Mouse (Mus musculus): ENCODE data around the gene Aurkaip1. TPM values are rescaled to one million over a fixed set of nuclear protein-coding genes. Genes with fewer than 3 reads are reported as not detected.

Gene Aurkaip1
- total RNA-seq, 2 experiments from 2014 or later, result 95.9 to 105 TPM

DNA sequence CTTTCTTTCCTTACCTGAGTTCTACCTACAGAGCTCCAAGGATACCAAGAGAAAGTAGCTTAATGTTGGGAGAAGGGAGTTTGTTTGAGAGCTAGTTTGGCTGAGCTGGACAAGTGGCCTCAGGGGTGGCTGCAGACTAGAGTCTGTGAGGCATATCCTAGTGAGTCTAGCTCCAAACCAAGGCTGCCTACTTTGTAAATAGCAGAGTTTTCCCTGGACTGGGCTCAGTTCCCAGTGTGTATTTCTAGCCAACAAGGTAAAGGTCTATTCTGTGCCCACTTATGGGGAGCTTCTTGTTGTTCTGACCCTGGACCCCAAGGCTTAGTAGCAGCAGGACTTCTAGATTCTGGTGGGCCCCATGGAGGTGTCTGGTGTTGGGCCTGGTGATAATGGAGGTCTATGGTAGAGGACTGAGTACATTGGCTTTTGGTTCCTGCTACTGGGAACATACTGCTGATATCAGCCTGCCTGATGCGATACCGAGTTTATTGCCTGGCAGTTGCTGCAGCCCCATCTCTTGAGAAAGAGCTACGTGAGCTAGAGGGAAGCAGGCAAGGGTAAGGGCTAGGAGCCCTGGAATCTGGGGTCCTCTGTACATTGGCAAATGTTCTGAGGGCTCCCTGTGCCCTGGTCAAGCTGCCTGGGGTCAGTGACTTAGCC lies 18.9 kb downstream of the Aurkaip1 start:
- DNase-seq (ENCODE audit: extremely low spot score in 1 of 2, low spot score in 1 of 2), result no peak

DNA sequence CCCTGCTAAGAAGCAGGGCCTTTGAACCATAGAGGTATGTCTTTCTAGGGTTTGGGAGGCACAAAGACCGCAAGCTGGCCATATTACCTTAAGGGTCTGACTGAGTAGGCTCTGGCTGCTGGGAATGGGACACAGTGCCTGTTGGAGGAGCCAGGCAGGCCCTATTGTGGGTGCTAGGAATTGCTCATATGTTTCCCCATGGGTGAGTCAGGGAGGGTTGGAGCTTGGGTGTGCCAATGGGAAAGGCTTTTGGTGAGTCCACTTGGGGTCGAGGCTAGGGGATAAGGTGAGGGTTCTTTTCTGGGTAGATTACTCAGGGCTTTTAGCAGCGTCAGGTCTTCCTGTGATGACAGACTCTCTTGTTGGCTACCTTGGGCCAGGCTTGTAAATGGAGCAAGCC lies 20.3 kb downstream of the Aurkaip1 start:
- no peak for DNase-seq (ENCODE audit: extremely low spot score in 1 of 2, low spot score in 1 of 2)

DNA sequence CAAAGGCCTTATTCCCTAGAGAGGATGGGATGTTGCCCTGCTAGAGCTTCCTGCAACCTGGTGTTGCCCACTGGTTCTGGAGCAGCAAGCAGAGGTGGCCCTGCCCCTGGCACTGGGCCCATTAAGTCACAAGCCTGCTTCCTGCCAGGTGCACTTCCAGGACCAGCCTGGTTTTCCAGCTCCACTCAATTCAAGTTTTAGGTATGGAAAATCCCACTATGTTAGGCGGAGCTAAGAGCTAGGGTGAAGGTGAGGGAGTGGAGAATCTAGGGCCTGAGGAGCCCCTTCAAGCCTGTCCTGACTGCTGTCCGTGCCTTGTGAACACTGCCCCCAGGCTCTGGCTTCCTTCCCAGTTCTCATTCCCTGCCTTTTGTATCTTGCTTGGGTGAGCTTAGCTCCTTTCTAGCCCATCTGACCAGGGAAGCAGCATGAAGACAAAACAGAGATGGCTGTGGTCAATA lies 20.9 kb downstream of the Aurkaip1 start:
- no peak for DNase-seq (ENCODE audit: extremely low spot score in 1 of 2, low spot score in 1 of 2)

DNA sequence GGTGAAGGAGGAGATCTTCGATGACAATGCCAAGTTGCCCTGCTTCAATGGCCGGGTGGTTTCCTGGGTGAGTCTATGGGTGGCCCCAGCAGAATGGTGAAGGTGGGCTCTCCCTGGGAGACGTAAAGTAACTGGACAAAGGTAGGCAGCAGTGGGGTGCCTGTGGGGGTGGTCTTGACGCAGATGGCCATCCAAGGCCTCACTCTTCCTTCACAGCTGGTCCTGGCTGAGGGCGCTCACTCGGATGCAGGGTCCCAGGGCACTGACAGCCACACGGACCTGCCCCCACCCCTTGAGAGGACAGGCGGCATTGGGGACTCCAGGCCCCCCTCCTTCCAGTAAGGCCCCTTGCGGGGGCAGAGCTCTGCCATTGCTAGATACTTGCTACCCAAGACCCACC lies 22.3 kb downstream of the Aurkaip1 start:
- DNase-seq (ENCODE audit: extremely low spot score in 1 of 2, low spot score in 1 of 2), result no peak

DNA sequence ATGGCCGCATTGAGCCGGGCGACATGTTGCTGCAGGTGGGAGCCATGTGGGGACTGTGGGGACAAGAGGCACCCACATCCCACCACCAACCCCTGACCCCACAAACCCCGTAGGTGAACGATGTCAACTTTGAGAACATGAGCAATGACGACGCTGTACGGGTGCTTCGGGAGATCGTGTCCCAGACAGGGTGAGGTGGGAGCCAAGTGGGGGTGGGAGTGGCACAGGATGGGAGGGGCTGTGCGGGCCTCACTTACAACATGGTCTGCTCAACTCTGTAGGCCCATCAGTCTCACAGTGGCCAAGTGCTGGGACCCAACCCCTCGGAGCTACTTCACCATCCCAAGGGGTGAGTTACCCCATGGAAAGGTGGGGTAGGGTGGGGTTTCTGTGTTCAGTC lies 23.9 kb downstream of the Aurkaip1 start:
- no peak for DNase-seq (ENCODE audit: extremely low spot score in 1 of 2, low spot score in 1 of 2)

DNA sequence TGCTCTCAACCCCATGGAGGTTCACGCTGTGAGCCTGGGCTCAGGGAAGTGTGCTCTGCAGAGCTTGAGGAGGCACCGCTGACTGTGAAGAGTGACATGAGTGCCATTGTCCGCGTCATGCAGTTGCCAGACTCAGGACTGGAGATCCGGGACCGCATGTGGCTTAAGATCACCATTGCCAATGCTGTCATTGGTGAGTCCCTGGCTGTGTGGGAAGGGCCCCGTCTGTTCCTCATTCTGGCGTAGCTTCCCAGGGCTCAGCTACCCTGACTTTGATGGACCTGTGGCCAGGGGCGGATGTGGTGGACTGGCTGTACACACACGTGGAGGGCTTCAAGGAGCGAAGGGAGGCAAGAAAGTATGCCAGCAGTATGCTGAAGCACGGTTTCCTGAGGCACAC lies 25.0 kb downstream of the Aurkaip1 start:
- no peak for DNase-seq (ENCODE audit: extremely low spot score in 1 of 2, low spot score in 1 of 2)

DNA sequence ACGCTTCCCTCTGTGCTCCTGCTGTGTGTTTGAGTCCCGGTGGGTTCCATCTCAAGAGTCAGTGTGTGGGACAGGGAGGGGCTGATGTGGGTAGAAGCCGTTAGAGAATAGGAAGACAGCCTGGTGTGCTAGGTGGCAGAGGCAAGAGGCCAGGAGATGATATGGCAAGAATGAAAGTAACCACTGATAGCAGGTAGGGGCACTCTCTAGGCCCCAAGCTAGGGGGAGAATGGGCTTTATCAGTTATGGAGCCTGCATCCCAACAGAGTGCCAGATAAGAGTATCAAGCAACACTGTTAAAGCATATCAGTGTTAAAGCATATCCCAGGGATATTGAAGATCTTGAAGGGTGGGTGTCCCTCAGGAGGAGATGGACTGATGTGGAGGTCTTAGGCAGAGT lies 25.8 kb downstream of the Aurkaip1 start:
- no peak for DNase-seq (ENCODE audit: extremely low spot score in 1 of 2, low spot score in 1 of 2)

DNA sequence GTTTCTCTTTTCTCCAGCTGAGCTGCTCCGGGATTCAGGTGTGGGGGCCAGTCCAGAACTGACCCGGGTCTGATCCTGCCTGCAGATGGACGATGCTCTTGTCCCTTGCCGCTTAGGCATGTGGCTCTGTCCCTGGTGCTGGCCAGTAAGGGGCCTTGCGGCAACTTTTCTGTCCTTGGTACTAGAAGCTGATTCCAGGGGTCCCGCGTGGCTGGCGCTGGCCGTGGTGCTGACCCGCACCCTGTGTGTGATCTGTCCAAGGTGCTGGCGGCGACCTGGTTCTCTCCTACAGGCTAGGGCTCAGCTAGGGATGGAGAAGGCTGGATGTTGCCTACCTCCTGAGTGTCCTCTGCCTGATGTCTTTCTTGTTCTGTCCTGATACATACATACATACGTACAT lies 28.2 kb downstream of the Aurkaip1 start:
- no peak for DNase-seq (ENCODE audit: extremely low spot score in 1 of 2, low spot score in 1 of 2)

DNA sequence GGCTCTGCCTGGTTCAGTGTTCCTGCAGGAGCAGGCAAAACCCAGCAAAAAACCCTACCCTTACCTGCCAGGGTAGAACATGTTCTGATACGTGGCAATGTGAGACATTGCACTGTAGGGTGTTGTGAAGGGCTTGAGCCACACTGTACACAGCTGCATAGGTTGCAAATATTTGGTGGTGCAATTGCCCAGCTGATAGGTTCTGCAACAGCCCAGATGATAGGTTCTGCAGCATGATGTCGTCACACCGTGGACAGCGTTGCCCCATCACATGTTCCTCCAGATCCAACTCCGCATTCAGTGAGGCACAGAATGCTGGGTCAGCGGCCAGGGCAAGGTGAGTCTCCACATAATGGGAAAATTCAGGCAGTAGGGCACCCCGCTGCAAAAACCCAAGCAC lies 30.7 kb downstream of the Aurkaip1 start:
- DNase-seq (ENCODE audit: extremely low spot score in 1 of 2, low spot score in 1 of 2), result no peak

DNA sequence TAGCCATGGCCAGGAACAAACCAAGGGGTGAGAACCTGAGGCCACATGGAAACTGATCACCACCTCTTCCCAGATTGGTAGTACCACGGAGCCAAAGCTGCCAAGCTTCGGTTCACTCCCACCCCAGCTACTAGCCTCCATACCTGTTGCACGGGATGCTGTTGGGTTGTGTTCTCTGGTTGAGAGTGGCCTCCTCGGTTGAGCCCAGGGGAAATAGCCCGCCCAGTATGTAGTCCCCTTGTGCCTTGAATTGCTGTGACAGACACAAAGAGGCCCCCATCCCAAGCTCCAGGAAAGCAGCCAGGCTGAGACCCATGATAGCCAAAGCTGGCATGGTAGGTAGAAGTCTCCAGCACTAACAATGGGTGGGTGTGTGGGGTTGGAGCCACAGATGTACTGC lies 31.9 kb downstream of the Aurkaip1 start, which contains the start of gene Tas1r3:
TSS of gene Tas1r3 (minus strand) at position 362 of the 400 bp plus-strand sequence.
- no peak for DNase-seq (ENCODE audit: extremely low spot score in 1 of 2, low spot score in 1 of 2)

DNA sequence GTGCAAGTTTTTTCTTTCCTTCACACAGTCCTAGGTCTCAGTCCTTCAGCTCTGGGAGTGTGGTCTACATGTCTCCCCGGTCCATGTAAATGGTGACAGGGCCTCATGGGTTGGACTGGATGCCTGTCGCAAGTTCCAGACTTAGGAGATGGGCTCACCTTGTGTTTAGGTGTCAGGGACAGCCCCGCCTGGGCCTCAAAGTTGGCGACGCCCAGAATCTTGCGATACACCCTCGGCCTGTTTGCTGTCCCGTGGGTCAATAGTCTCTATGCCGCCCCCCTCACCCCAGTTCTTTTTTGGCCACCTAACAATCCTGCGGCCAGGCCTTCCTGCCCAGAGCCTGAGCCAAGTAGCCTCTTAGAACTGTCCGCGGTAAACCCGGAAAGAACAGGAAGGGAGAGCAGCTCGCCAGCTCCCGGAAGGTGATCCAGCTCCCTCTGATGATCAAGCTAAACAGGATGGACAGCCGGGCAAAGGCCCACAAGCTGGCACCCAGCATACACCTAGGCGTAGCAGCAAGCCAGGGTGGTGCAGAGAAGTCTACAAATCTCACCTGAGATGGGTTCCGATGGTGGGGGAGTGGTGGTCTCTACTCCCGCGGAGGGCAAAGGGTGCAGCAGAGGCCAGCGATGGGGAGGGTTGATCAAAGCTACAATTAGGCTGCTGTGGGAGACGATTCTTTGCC lies 37.7 kb downstream of the Aurkaip1 start:
- no peak for DNase-seq (ENCODE audit: extremely low spot score in 1 of 2, low spot score in 1 of 2)

DNA sequence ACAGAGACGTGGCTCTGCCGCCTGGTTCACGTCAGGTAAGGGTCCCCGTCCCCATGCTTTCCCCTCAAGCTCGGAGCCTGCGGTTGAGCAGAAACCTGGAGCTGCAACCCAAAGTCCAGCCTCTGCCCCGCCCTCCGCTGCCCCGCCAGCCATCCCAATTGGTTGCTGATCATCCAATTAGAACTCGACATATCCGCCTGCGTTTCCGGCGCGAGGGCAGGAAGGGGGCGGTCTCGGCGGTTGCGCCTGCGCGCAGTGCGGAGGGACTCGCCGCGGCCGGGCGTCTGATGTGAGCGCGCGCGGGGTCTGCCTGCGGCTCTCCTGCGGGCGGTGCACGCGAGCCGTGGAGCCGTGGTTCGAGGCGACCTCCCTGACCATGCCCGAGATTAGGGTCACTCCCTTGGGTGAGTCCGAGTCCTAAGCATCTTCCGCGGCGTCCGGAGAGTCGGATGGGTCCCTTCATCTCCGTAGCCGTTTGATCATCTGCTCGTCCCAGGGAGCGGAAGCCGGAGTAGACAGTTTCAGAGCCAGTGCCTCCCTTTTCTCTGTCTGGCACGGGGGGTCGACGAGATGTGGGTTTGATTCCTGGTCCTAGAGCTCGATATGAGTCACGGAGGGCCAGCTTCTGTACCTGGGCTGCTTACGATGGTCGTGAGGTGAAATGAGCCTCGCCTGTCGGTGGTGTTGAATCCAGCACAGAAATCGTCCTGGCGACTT lies 38.4 kb downstream of the Aurkaip1 start, which contains the start of the genes Cptp and Ints11:
TSS of gene Cptp (minus strand) at position 124 of the 717 bp plus-strand sequence.
TSS of gene Ints11 (plus strand) at position 230 of the 717 bp plus-strand sequence.
- DNase-seq (ENCODE audit: extremely low spot score in 1 of 2, low spot score in 1 of 2), result peak; percentile 89 to 90

DNA sequence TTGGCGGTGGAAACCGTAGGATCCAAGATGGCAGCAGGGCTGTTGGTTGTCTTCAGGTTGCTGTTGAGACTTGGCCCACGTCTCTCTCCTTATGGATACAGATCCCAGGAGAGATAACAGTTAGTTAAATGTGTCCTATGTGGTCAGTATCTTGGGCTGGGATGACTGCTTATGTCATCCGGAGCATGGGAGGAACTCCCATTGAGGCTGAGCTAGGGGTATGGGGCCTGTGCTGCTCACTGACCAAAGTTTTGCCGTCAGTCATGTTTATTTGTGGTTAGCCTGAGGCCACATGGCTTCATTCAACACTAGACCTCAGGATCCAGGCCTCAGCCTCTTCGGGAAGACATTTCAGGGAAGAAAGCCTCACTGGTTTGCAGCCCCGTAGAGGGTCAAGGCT lies 40.3 kb downstream of the Aurkaip1 start:
- DNase-seq (ENCODE audit: extremely low spot score in 1 of 2, low spot score in 1 of 2), result no peak

Small RNA genes within 50 kb of the gene (microRNA-seq; reads per million reads assigned to microRNA genes)
- 0 reads per million in 2 experiments for gene Gm27743

Other genes starting within 250 kb of the Aurkaip1 start
- gene Slc35e2, start 229.9 kb upstream of the Aurkaip1 start, total RNA-seq (2021), result 10 to 100 TPM; 41.5 to 42.5 TPM
- gene Cdk11b, start 206.4 kb upstream of the Aurkaip1 start, total RNA-seq (2021), result 10 to 100 TPM; 41.1 to 47.3 TPM
- not detected for gene Gm10563, start 185.9 kb upstream of the Aurkaip1 start, total RNA-seq (2021)
- 1 to 10 TPM; 2.7 to 3.0 TPM for gene Mmp23, start 177.9 kb upstream of the Aurkaip1 start, total RNA-seq (2021)
- 100 to 1,000 TPM in 1 of 2 experiments, 10 to 100 TPM in 1; 96.6 to 109 TPM for gene Mib2, start 162.1 kb upstream of the Aurkaip1 start, total RNA-seq (2021)
- 10 to 100 TPM; 23.9 to 27.5 TPM for gene Fndc10, start 136.9 kb upstream of the Aurkaip1 start, total RNA-seq (2021)
- 10 to 100 TPM; 78.8 to 84.0 TPM for gene Ssu72, start 126.5 kb upstream of the Aurkaip1 start, total RNA-seq (2021)
- 10 to 100 TPM; 38.0 to 39.7 TPM for gene Tmem240, start 96.5 kb upstream of the Aurkaip1 start, total RNA-seq (2021)
- gene Atad3a, start 70.2 kb upstream of the Aurkaip1 start, total RNA-seq (2021), result 10 to 100 TPM; 47.5 to 56.3 TPM
- gene Vwa1, start 56.6 kb upstream of the Aurkaip1 start, total RNA-seq (2021), result 10 to 100 TPM in 1 of 2 experiments, 1 to 10 TPM in 1; 9.7 to 10.3 TPM
- 10 to 100 TPM; 31.3 to 33.9 TPM for gene Tmem88b, start 45.4 kb upstream of the Aurkaip1 start, total RNA-seq (2021)
- gene Ankrd65, start 40.8 kb upstream of the Aurkaip1 start, total RNA-seq (2021), result not detected
- 10 to 100 TPM; 82.3 to 93.0 TPM for gene Mrpl20, start 28.4 kb upstream of the Aurkaip1 start, total RNA-seq (2021)
- gene Ccnl2, start 18.8 kb upstream of the Aurkaip1 start, total RNA-seq (2021), result 10 to 100 TPM; 72.2 to 91.2 TPM
- 1 to 10 TPM; 7.5 to 7.7 TPM for gene Mxra8, start 8.4 kb downstream of the Aurkaip1 start, total RNA-seq (2021)
- gene Dvl1, start 16.1 kb downstream of the Aurkaip1 start, total RNA-seq (2021), result 10 to 100 TPM; 75.6 to 77.2 TPM
- gene Tas1r3, start 32.1 kb downstream of the Aurkaip1 start, total RNA-seq (2021), result under 1 TPM; 0.31 to 0.32 TPM
- 10 to 100 TPM; 29.7 to 33.0 TPM for gene Cptp, start 38.2 kb downstream of the Aurkaip1 start, total RNA-seq (2021)
- gene Ints11, start 38.3 kb downstream of the Aurkaip1 start, total RNA-seq (2021), result 10 to 100 TPM; 35.6 to 36.4 TPM
- gene Pusl1, start 60.5 kb downstream of the Aurkaip1 start, total RNA-seq (2021), result 10 to 100 TPM; 58.3 to 69.5 TPM
- 100 to 1,000 TPM; 127 to 145 TPM for gene Acap3, start 60.5 kb downstream of the Aurkaip1 start, total RNA-seq (2021)
- gene Ube2j2, start 112.6 kb downstream of the Aurkaip1 start, total RNA-seq (2021), result 10 to 100 TPM; 71.5 to 73.6 TPM
- 10 to 100 TPM; 16.7 to 17.7 TPM for gene C1qtnf12, start 131.0 kb downstream of the Aurkaip1 start, total RNA-seq (2021)
- gene B3galt6, start 161.4 kb downstream of the Aurkaip1 start, total RNA-seq (2021), result 10 to 100 TPM; 10.4 to 11.2 TPM
- gene Sdf4, start 161.6 kb downstream of the Aurkaip1 start, total RNA-seq (2021), result 100 to 1,000 TPM; 180 to 193 TPM
- gene Tnfrsf4, start 182.6 kb downstream of the Aurkaip1 start, total RNA-seq (2021), result 1 to 10 TPM; 1.0 to 2.2 TPM
- not detected for gene Tnfrsf18, start 194.9 kb downstream of the Aurkaip1 start, total RNA-seq (2021)
- under 1 TPM; 0.12 to 0.31 TPM for gene Ttll10, start 228.1 kb downstream of the Aurkaip1 start, total RNA-seq (2021)